Mouse (Mus musculus): ENCODE data around the gene 2810006K23Rik. TPM values are rescaled to one million over a fixed set of nuclear protein-coding genes. Genes with fewer than 3 reads are reported as not detected.
"Not testable (repeated sequence)": the region's sequence is repeated elsewhere in the genome, so short reads cannot be mapped to it uniquely, and the experiment has no call there.

2810006K23Rik gene
- 13.3 and 16.1 TPM in 2 replicates for polyA plus RNA-seq (2015; fragmentation: Nextera tagmentation; extraction: Ambion mirVana)

DNA sequence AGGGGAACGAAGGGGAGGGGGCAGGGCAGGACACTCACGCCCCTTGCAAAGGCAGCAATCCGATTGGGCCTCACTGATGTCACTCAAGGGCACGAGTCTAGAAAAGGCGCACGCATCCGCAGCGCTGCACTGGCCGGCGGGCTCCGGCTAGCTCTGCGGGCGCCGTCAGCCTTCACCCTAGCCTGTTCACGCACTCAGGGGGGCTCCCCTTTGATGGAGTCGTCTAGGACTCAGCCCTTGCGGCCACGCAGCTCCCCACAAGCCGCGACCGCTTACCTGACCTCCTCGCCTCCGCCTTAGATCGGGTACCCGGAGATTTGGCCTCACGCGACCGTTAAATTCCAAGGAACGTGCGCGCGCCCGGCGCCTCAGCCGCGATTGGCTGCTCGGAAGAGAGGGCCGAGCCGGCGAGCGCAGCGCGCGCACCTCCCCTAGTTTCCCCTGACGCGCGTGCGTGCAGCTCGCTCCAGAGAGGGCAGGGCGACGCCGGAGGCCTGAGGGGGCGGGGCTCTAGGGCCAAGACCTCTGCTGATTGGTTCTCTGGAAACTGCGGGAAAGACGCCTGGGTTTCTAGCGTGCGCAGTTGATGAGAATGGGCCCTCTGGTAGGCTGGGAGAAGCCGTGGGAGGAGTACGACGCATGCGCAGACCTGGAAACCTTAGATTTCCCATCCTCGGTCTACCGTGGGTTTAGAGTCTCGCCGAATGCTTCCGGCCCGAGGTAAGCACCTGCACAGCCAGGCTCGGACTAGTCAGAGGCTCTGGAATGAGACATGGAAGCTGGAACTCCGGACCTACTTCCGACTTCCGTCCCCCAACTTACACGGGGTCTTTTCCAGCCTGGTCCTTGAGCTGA is at the start of gene 2810006K23Rik, which contains the start of gene Mphosph9:
TSS of gene 2810006K23Rik (plus strand) at position 580 of the 855 bp plus-strand sequence.
TSS of gene Mphosph9 (minus strand) at position 463 of the 855 bp plus-strand sequence.
- WGBS = under 1% methylated on average over 72 of the region's 72 CpGs

DNA sequence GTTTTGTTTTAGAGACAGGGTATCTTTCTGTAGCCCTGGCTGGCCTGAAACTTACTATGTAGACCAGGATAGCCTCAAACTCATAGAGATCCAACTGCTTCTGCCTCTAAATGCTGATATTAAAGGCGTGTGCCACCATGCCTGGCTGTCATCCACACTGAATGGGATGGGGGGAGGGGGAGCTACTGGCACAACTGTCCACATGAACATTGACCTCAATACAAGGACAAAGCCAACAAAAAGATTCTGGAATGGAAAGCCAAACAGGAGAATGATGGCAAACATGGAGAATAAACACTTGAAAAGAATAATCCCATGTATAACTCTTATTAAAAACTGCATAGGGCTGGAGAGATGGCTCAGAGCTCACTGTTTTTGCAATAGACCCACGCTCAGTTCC is 45.0 kb upstream of the 2810006K23Rik start:
- Histone ChIP-seq H3K9me3 (replicated peaks; ENCODE audit: control insufficient read depth, low read length) (no peaks in the 10 kb centered on the region), H3K4me2 (ENCODE audit: low read depth, low read length) (no peak overlapping the region), H3K9ac (ENCODE audit: low read length) (no peak overlapping the region), H3K27ac (ENCODE audit: low read length) (no peak overlapping the region), H3K4me1 (ENCODE audit: control insufficient read depth, insufficient read depth, low read length) (no peaks in the 10 kb centered on the region), H3K27me3 (ENCODE audit: control insufficient read depth, insufficient read depth, low read length) (no peaks in the 10 kb centered on the region), H3K36me3 (ENCODE audit: control insufficient read depth, insufficient read depth, low read length) (peaks cover 9% of the 10 kb centered on the region; the same call in 1 of the 2 replicates), H3K4me3 (replicated peaks; ENCODE audit: low read length) (no peak overlapping the region)
- no peak for ATAC-seq (ENCODE audit: insufficient read depth, low FRiP score)
- WGBS = 88% methylated on average over 2 of the region's 2 CpGs

More for the DNA sequence above, at the start of gene 2810006K23Rik, which contains the start of gene Mphosph9:
- no peaks in the 10 kb centered on the region for H3K27me3 ChIP-seq (ENCODE audit: control insufficient read depth, insufficient read depth, low read length)
- peak within 1 kb of the TSS; percentile 90 for H3K4me2 ChIP-seq (ENCODE audit: low read depth, low read length)
- peak within 1 kb of the TSS; percentile 92 for H3K27ac ChIP-seq (ENCODE audit: low read length)
- H3K4me3 ChIP-seq (replicated peaks; ENCODE audit: low read length) = peak within 1 kb of the TSS; percentile 75
- peaks cover 9% of the 10 kb centered on the region; the same call in 1 of the 2 replicates for H3K4me1 ChIP-seq (ENCODE audit: control insufficient read depth, insufficient read depth, low read length)
- H3K9me3 ChIP-seq (replicated peaks; ENCODE audit: control insufficient read depth, low read length) = no peaks in the 10 kb centered on the region
- peak within 1 kb of the TSS; percentile 78 for H3K9ac ChIP-seq (ENCODE audit: low read length)
- peak; percentile 97 for ATAC-seq (ENCODE audit: insufficient read depth, low FRiP score)
- H3K36me3 ChIP-seq (ENCODE audit: control insufficient read depth, insufficient read depth, low read length) = no peaks in the 10 kb centered on the region

DNA sequence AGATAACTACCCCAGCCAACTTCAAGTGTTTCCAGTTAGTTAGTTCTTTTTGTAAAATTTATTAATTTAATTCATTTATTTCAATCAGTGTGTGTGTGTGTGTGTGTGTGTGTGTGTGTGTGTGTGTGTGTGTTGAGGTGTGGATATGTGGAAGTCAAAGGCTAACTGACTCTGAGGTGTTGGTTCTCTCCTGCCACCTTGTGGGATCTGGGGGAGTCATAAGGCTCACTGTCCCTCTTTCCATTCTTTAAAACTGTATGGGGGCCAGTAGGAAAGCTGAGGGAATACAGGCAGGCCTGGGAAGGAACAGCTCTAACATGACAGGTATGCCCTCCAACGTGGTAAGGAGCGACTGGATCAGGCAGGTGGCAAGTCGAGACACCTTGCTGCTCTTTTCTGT is 43.6 kb upstream of the 2810006K23Rik start:
- Histone ChIP-seq H3K4me1 (ENCODE audit: control insufficient read depth, insufficient read depth, low read length) (no peaks in the 10 kb centered on the region), H3K36me3 (ENCODE audit: control insufficient read depth, insufficient read depth, low read length) (peaks cover 14% of the 10 kb centered on the region), H3K4me3 (replicated peaks; ENCODE audit: low read length) (no peak overlapping the region), H3K27ac (ENCODE audit: low read length) (no peak overlapping the region), H3K9me3 (replicated peaks; ENCODE audit: control insufficient read depth, low read length) (no peaks in the 10 kb centered on the region), H3K9ac (ENCODE audit: low read length) (no peak overlapping the region), H3K4me2 (ENCODE audit: low read depth, low read length) (no peak overlapping the region), H3K27me3 (ENCODE audit: control insufficient read depth, insufficient read depth, low read length) (no peaks in the 10 kb centered on the region)
- ATAC-seq (ENCODE audit: insufficient read depth, low FRiP score) = no peak
- 56% methylated on average over 3 of the region's 3 CpGs for WGBS

GRCm38 (mm10) chr5:124287616-124288247 is 40.2 kb upstream of the 2810006K23Rik start:
- Histone ChIP-seq H3K4me3 (replicated peaks; ENCODE audit: low read length) (no peak overlapping the region), H3K4me1 (ENCODE audit: control insufficient read depth, insufficient read depth, low read length) (no peaks in the 10 kb centered on the region), H3K27ac (ENCODE audit: low read length) (no peak overlapping the region), H3K27me3 (ENCODE audit: control insufficient read depth, insufficient read depth, low read length) (no peaks in the 10 kb centered on the region), H3K9me3 (replicated peaks; ENCODE audit: control insufficient read depth, low read length) (no peaks in the 10 kb centered on the region), H3K36me3 (ENCODE audit: control insufficient read depth, insufficient read depth, low read length) (peaks cover 18% of the 10 kb centered on the region), H3K9ac (ENCODE audit: low read length) (no peak overlapping the region), H3K4me2 (ENCODE audit: low read depth, low read length) (no peak overlapping the region)
- ATAC-seq (ENCODE audit: insufficient read depth, low FRiP score) = no peak
- 96% methylated on average over 6 of the region's 6 CpGs for WGBS

DNA sequence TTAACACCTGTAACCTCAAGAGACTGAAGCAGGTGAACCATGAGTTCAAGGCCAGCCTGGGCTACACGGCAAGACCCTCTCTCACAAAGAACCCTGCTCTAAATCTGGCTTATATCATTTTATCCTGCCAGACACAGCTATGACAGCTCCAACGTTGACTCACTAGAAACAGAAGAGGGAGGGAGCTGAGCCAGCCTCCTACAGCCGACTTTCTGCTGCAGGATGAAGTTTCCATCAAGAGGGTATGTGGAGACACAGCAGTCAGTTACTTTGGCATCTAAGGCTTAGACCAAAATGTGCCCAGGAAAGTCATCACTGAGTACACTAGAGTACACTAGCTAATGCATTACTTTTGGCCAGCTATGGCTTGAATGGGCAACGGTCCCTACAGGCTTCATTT is 37.7 kb upstream of the 2810006K23Rik start:
- ATAC-seq (ENCODE audit: insufficient read depth, low FRiP score) = no peak
- peaks cover 18% of the 10 kb centered on the region for H3K36me3 ChIP-seq (ENCODE audit: control insufficient read depth, insufficient read depth, low read length)

GRCm38 (mm10) chr5:124293967-124294366 is 33.9 kb upstream of the 2810006K23Rik start:
- WGBS = 88% methylated on average over 5 of the region's 5 CpGs
- Histone ChIP-seq H3K36me3 (ENCODE audit: control insufficient read depth, insufficient read depth, low read length) (peaks cover 17% of the 10 kb centered on the region), H3K4me1 (ENCODE audit: control insufficient read depth, insufficient read depth, low read length) (no peaks in the 10 kb centered on the region), H3K9me3 (replicated peaks; ENCODE audit: control insufficient read depth, low read length) (no peaks in the 10 kb centered on the region), H3K4me3 (replicated peaks; ENCODE audit: low read length) (no peak overlapping the region), H3K9ac (ENCODE audit: low read length) (no peak overlapping the region), H3K27ac (ENCODE audit: low read length) (no peak overlapping the region), H3K4me2 (ENCODE audit: low read depth, low read length) (no peak overlapping the region), H3K27me3 (ENCODE audit: control insufficient read depth, insufficient read depth, low read length) (no peaks in the 10 kb centered on the region)
- ATAC-seq (ENCODE audit: insufficient read depth, low FRiP score) = no peak

More for the DNA sequence above, 37.7 kb upstream of the 2810006K23Rik start:
- no peak overlapping the region for H3K27ac ChIP-seq (ENCODE audit: low read length)
- no peaks in the 10 kb centered on the region for H3K4me1 ChIP-seq (ENCODE audit: control insufficient read depth, insufficient read depth, low read length)
- H3K27me3 ChIP-seq (ENCODE audit: control insufficient read depth, insufficient read depth, low read length) = no peaks in the 10 kb centered on the region
- no peak overlapping the region for H3K4me2 ChIP-seq (ENCODE audit: low read depth, low read length)
- no peak overlapping the region for H3K4me3 ChIP-seq (replicated peaks; ENCODE audit: low read length)
- WGBS = 86% methylated on average over 4 of the region's 4 CpGs
- H3K9ac ChIP-seq (ENCODE audit: low read length) = no peak overlapping the region
- no peaks in the 10 kb centered on the region for H3K9me3 ChIP-seq (replicated peaks; ENCODE audit: control insufficient read depth, low read length)

DNA sequence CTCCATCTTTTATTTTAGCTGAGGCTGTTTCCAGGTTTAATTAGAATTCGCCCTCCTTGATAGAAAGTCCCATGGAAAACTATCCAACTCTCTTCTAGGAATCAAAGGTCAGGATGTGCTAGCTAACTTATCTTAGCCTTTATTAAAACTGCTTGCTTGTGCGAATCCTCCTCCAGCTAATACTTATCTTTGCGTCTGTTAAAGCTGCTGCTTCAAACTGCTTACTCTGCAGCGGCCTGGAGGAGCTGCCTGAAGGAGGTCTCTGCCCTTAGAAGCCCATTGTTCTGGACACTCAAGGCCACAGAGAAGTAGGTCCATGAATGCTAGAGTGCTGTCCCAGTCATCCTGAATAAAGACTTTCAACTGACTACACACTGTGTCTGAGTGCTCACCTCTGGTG is 31.4 kb upstream of the 2810006K23Rik start:
- peaks cover 7% of the 10 kb centered on the region; the same call in 1 of the 2 replicates for H3K36me3 ChIP-seq (ENCODE audit: control insufficient read depth, insufficient read depth, low read length)
- H3K9me3 ChIP-seq (replicated peaks; ENCODE audit: control insufficient read depth, low read length) = no peaks in the 10 kb centered on the region
- H3K27me3 ChIP-seq (ENCODE audit: control insufficient read depth, insufficient read depth, low read length) = no peaks in the 10 kb centered on the region
- H3K4me3 ChIP-seq (replicated peaks; ENCODE audit: low read length) = no peak overlapping the region
- H3K27ac ChIP-seq (ENCODE audit: low read length) = no peak overlapping the region
- H3K4me2 ChIP-seq (ENCODE audit: low read depth, low read length) = no peak overlapping the region
- 95% methylated on average over 4 of the region's 4 CpGs for WGBS
- ATAC-seq (ENCODE audit: insufficient read depth, low FRiP score) = no peak
- no peaks in the 10 kb centered on the region for H3K4me1 ChIP-seq (ENCODE audit: control insufficient read depth, insufficient read depth, low read length)
- H3K9ac ChIP-seq (ENCODE audit: low read length) = no peak overlapping the region

DNA sequence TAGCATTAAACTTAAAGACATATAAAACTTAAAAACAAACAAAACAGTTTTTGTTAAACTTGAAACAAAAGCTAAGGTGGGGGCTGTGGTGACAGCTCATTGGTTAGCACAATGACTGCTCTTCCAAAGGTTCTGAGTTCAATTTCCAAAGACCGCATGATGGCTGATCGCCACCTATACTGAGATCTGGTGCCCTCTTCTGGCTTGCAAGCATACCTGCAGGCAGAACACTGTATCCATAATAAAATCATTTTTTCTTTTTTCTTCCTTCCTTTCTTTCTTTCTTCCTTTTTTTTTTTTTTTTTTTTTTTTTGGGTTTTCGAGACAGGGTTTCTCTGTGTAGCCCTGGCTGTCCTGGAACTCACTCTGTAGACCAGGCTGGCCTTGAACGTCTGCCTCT is 28.6 kb upstream of the 2810006K23Rik start:
- not testable (repeated sequence) for H3K4me3 ChIP-seq (replicated peaks; ENCODE audit: low read length); H3K27me3 ChIP-seq (ENCODE audit: control insufficient read depth, insufficient read depth, low read length); ATAC-seq (ENCODE audit: insufficient read depth, low FRiP score); H3K9me3 ChIP-seq (replicated peaks; ENCODE audit: control insufficient read depth, low read length); H3K4me1 ChIP-seq (ENCODE audit: control insufficient read depth, insufficient read depth, low read length); H3K27ac ChIP-seq (ENCODE audit: low read length); H3K4me2 ChIP-seq (ENCODE audit: low read depth, low read length); H3K9ac ChIP-seq (ENCODE audit: low read length); H3K36me3 ChIP-seq (ENCODE audit: control insufficient read depth, insufficient read depth, low read length)
- 64% methylated on average over 3 of the region's 4 CpGs for WGBS

DNA sequence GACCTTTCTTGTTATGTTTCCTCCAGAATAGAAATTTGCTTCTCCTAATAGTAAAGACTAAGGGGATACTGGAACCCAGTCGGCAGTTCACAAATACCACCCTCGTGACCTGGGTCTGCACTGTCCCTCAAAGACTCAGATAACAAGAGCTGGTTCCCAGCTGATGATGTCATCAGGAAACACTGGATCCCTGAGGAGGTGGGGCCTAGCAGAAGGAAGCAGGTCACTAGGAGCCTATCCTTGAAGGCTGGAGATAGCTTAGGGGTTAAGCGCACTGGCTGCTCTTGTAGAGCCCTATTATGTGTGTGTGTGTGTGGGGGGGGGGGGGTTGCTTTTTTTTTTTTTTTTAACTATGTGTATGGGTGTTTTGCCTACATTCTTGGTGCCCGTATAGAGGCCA is 27.8 kb upstream of the 2810006K23Rik start:
- H3K4me3 ChIP-seq (replicated peaks; ENCODE audit: low read length) = no peak overlapping the region
- H3K27me3 ChIP-seq (ENCODE audit: control insufficient read depth, insufficient read depth, low read length) = no peaks in the 10 kb centered on the region
- H3K9ac ChIP-seq (ENCODE audit: low read length) = no peak overlapping the region
- H3K9me3 ChIP-seq (replicated peaks; ENCODE audit: control insufficient read depth, low read length) = no peaks in the 10 kb centered on the region
- WGBS = 55% methylated on average over 4 of the region's 4 CpGs
- H3K36me3 ChIP-seq (ENCODE audit: control insufficient read depth, insufficient read depth, low read length) = 0 out of 2 replicates have a peak, but pooled peaks cover 7% of the 10 kb centered on the region
- H3K4me1 ChIP-seq (ENCODE audit: control insufficient read depth, insufficient read depth, low read length) = no peaks in the 10 kb centered on the region
- ATAC-seq (ENCODE audit: insufficient read depth, low FRiP score) = no peak
- no peak overlapping the region for H3K27ac ChIP-seq (ENCODE audit: low read length)
- H3K4me2 ChIP-seq (ENCODE audit: low read depth, low read length) = no peak overlapping the region
